Mouse (Mus musculus): ENCODE measurements around the gene Acad9. TPM values are rescaled to one million over a fixed set of nuclear protein-coding genes. Genes with fewer than 3 reads are reported as not detected.
A peak's percentile ranks its signal among the peaks of the same experiment; 100 is the strongest.

Gene Acad9
- 97.7 and 98.3 TPM in 2 replicates for polyA plus RNA-seq (2016; fragmentation: Nextera tagmentation; extraction: Ambion mirVana)

GRCm38 (mm10) chr3:36065843-36066651, at the start of gene Acad9:
Acad9 (plus strand) TSS chr3:36065979.
- H3K27me3 ChIP-seq (replicated peaks; ENCODE audit: low read depth, poor library complexity, severe bottlenecking) = no peaks in the 10 kb centered on the region; the same call in 1 of the 2 replicates
- H3K4me1 ChIP-seq = peaks cover 14% of the 10 kb centered on the region
- H3K4me3 ChIP-seq = peak within 1 kb of the TSS; percentile 67
- peak within 1 kb of the TSS; percentile 83 for H3K27ac ChIP-seq (replicated peaks)
- peaks cover 16% of the 10 kb centered on the region for H3K36me3 ChIP-seq (replicated peaks)
- peak; percentile 96 for DNase-seq (ENCODE audit: low spot score)
- no peaks in the 10 kb centered on the region for H3K9me3 ChIP-seq
- WGBS = under 1% methylated on average over 49 of the region's 49 CpGs

GRCm38 (mm10) chr3:36025732-36026131, 40.0 kb upstream of the Acad9 start:
- H3K4me3 ChIP-seq = no peak overlapping the region
- H3K27ac ChIP-seq (replicated peaks) = no peak overlapping the region
- H3K9me3 ChIP-seq = no peaks in the 10 kb centered on the region
- 84% methylated on average over 6 of the region's 6 CpGs for WGBS
- H3K36me3 ChIP-seq (replicated peaks) = no peaks in the 10 kb centered on the region
- no peaks in the 10 kb centered on the region for H3K27me3 ChIP-seq (replicated peaks; ENCODE audit: low read depth, poor library complexity, severe bottlenecking)
- no peaks in the 10 kb centered on the region for H3K4me1 ChIP-seq
- DNase-seq (ENCODE audit: low spot score) = no peak

- no peak overlapping the region for H3K4me3 ChIP-seq
- H3K36me3 ChIP-seq (replicated peaks) = no peaks in the 10 kb centered on the region
- H3K9me3 ChIP-seq = no peaks in the 10 kb centered on the region
- no peaks in the 10 kb centered on the region for H3K4me1 ChIP-seq
- WGBS = 89% methylated on average over 4 of the region's 4 CpGs
- no peak overlapping the region for H3K27ac ChIP-seq (replicated peaks)
- no peaks in the 10 kb centered on the region for H3K27me3 ChIP-seq (replicated peaks; ENCODE audit: low read depth, poor library complexity, severe bottlenecking)
- DNase-seq (ENCODE audit: low spot score) = no peak
These were observed 35.8 kb upstream of the Acad9 start for GRCm38 (mm10) chr3:36029993-36030392.

GRCm38 (mm10) chr3:36031740-36032510, 33.9 kb upstream of the Acad9 start:
- Histone ChIP-seq H3K4me1 (no peaks in the 10 kb centered on the region), H3K9me3 (no peaks in the 10 kb centered on the region), H3K36me3 (replicated peaks) (no peaks in the 10 kb centered on the region), H3K27me3 (replicated peaks; ENCODE audit: low read depth, poor library complexity, severe bottlenecking) (no peaks in the 10 kb centered on the region), H3K27ac (replicated peaks) (no peak overlapping the region), H3K4me3 (no peak overlapping the region)
- WGBS = 84% methylated on average over 6 of the region's 6 CpGs
- no peak for DNase-seq (ENCODE audit: low spot score)

GRCm38 (mm10) chr3:36044520-36044919, 21.3 kb upstream of the Acad9 start:
- Histone ChIP-seq H3K9me3 (no peaks in the 10 kb centered on the region), H3K36me3 (replicated peaks) (no peaks in the 10 kb centered on the region), H3K27ac (replicated peaks) (no peak overlapping the region), H3K27me3 (replicated peaks; ENCODE audit: low read depth, poor library complexity, severe bottlenecking) (no peaks in the 10 kb centered on the region), H3K4me3 (no peak overlapping the region), H3K4me1 (no peaks in the 10 kb centered on the region)
- DNase-seq (ENCODE audit: low spot score) = no peak

- H3K27me3 ChIP-seq (replicated peaks; ENCODE audit: low read depth, poor library complexity, severe bottlenecking) = no peaks in the 10 kb centered on the region
- no peak for DNase-seq (ENCODE audit: low spot score)
- H3K4me3 ChIP-seq = no peak overlapping the region
- H3K27ac ChIP-seq (replicated peaks) = no peak overlapping the region
- H3K4me1 ChIP-seq = no peaks in the 10 kb centered on the region
- no peaks in the 10 kb centered on the region for H3K36me3 ChIP-seq (replicated peaks)
- no peaks in the 10 kb centered on the region for H3K9me3 ChIP-seq
- 86% methylated on average over 4 of the region's 4 CpGs for WGBS
These were observed 20.7 kb upstream of the Acad9 start for GRCm38 (mm10) chr3:36045086-36045485.

- no peaks in the 10 kb centered on the region for H3K27me3 ChIP-seq (replicated peaks; ENCODE audit: low read depth, poor library complexity, severe bottlenecking)
- no peak overlapping the region for H3K4me3 ChIP-seq
- WGBS = 69% methylated on average over 1 of the region's 1 CpGs
- DNase-seq (ENCODE audit: low spot score) = no peak
- H3K4me1 ChIP-seq = no peaks in the 10 kb centered on the region
- no peak overlapping the region for H3K27ac ChIP-seq (replicated peaks)
- H3K36me3 ChIP-seq (replicated peaks) = no peaks in the 10 kb centered on the region
- no peaks in the 10 kb centered on the region for H3K9me3 ChIP-seq
These were observed 16.7 kb upstream of the Acad9 start for GRCm38 (mm10) chr3:36049106-36049505.

GRCm38 (mm10) chr3:36053447-36053846, 12.3 kb upstream of the Acad9 start, which contains the start of gene Ccdc144b:
Ccdc144b (minus strand) TSS chr3:36053547.
- Histone ChIP-seq H3K27me3 (replicated peaks; ENCODE audit: low read depth, poor library complexity, severe bottlenecking) (no peaks in the 10 kb centered on the region), H3K27ac (replicated peaks) (no peak within 1 kb of the TSS), H3K4me3 (no peak within 1 kb of the TSS), H3K9me3 (no peaks in the 10 kb centered on the region), H3K4me1 (no peaks in the 10 kb centered on the region), H3K36me3 (replicated peaks) (no peaks in the 10 kb centered on the region)
- 91% methylated on average over 6 of the region's 6 CpGs for WGBS
- no peak for DNase-seq (ENCODE audit: low spot score)

DNA sequence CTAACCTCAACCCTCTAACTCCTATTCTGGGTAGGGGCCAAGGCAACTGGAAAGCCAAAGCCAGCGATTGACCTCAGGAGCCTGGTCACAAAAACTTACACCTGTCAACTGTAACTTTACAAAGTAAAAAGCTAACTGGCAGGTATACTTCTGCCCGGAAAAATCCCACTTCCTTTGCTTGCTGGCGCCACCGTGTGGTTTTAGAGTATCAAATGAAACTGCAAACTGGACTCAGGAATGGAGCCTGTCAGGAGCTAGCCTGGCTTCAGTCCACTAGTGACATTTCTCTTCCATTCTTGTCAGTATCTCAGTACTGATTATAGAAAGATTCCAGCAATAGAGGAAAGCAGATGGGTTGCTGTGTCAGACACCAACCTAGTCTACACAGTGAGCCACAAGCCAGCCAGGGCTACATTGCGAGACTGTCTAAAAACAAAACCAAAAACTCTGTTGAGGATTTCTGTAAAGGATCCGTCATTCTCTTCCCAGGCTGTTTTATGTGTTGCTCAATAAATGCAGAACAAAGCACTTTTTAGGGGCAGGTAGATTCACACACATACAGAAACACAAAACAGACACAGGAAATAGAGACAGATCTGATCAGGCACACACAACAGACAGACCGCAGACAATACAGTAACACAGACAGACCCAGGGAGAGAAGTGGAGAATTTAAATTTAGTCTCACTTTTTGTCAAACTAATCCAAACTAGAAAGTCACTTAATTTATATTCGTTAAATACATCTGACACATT, 5.5 kb upstream of the Acad9 start:
- no peaks in the 10 kb centered on the region; the same call in 1 of the 2 replicates for H3K27me3 ChIP-seq (replicated peaks; ENCODE audit: low read depth, poor library complexity, severe bottlenecking)
- H3K9me3 ChIP-seq = no peaks in the 10 kb centered on the region
- no peaks in the 10 kb centered on the region for H3K36me3 ChIP-seq (replicated peaks)
- WGBS = 35% methylated on average over 8 of the region's 8 CpGs
- DNase-seq (ENCODE audit: low spot score) = peak; percentile 54
- H3K4me1 ChIP-seq = 0 out of 2 replicates have a peak, but pooled peaks cover 1% of the 10 kb centered on the region
- no peak overlapping the region for H3K4me3 ChIP-seq
- no peak overlapping the region for H3K27ac ChIP-seq (replicated peaks)

DNA sequence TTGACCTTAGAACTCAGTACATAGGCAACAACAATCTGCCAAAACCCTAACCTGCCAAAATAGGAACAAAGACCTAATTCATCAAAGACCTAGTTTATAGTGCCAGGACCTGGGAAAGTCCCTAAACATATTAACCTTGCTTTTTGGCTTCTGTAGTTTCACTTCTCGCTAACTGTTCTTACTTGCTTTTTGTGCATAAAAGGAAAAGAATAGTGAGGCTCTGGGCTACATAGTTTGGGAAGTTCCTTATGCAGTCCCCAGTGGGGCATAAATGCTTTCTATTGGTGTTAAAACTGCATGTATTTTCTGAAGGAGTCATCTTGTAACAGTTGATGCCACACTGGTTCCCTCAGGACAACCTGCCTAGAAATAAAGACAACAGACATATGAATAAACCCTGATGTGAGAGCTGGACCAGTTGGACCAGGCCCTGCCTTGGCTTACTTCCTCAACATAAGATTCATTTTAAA, 1.2 kb upstream of the Acad9 start:
- H3K27ac ChIP-seq (replicated peaks) = no peak overlapping the region
- H3K27me3 ChIP-seq (replicated peaks; ENCODE audit: low read depth, poor library complexity, severe bottlenecking) = no peaks in the 10 kb centered on the region; the same call in 1 of the 2 replicates
- no peak overlapping the region for H3K4me3 ChIP-seq
- H3K36me3 ChIP-seq (replicated peaks) = peaks cover 2% of the 10 kb centered on the region; the same call in 1 of the 2 replicates
- WGBS = 95% methylated on average over 1 of the region's 1 CpGs
- H3K9me3 ChIP-seq = no peaks in the 10 kb centered on the region
- peaks cover 14% of the 10 kb centered on the region for H3K4me1 ChIP-seq
- DNase-seq (ENCODE audit: low spot score) = no peak

DNA sequence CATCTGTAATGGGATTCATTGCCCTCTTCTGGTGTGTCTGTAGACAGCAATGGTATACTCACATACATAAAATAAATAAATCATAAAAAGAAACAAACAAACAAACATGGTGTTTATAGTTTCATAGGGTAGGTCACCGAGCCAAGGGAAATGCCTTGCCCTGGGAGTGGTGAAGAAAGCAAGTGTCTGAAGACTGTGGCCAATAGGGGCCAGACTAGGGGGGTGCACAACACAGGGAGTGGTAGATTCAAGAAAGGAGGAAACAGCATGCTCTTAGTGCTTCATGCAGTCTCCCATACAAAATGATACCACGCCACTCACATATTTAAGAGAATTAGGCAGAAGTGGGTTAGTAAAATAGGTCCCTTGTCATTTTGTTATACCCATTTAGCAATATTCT, 613 bp upstream of the Acad9 start:
- peaks cover 14% of the 10 kb centered on the region for H3K4me1 ChIP-seq
- peaks cover 7% of the 10 kb centered on the region for H3K36me3 ChIP-seq (replicated peaks)
- no peak overlapping the region for H3K27ac ChIP-seq (replicated peaks)
- H3K27me3 ChIP-seq (replicated peaks; ENCODE audit: low read depth, poor library complexity, severe bottlenecking) = no peaks in the 10 kb centered on the region; the same call in 1 of the 2 replicates
- no peak for DNase-seq (ENCODE audit: low spot score)
- 92% methylated on average over 2 of the region's 2 CpGs for WGBS
- H3K9me3 ChIP-seq = no peaks in the 10 kb centered on the region
- H3K4me3 ChIP-seq = peak overlapping the region; percentile 67

- Histone ChIP-seq H3K4me3 (no peak overlapping the region), H3K4me1 (peaks cover 14% of the 10 kb centered on the region), H3K36me3 (replicated peaks) (peaks cover 21% of the 10 kb centered on the region), H3K27me3 (replicated peaks; ENCODE audit: low read depth, poor library complexity, severe bottlenecking) (no peaks in the 10 kb centered on the region; the same call in 1 of the 2 replicates), H3K9me3 (no peaks in the 10 kb centered on the region), H3K27ac (replicated peaks) (no peak overlapping the region)
- WGBS = 91% methylated on average over 6 of the region's 6 CpGs
- no peak for DNase-seq (ENCODE audit: low spot score)
These were observed 2.0 kb downstream of the Acad9 start for GRCm38 (mm10) chr3:36067731-36068130.

Data from embryonic facial prominence, embryonic 10.5 days (tissue).